Mouse (Mus musculus) 3T3-L1 (cell line): Measurements from ENCODE around the gene Exoc3l.

ENCODE experiments used
- DNase-seq: peaks from one replicate; pipeline ENCODE4 v3.0.0-alpha.2; 2015; ENCODE audit warnings: low read depth, low spot score

The Exoc3l gene

DNA sequence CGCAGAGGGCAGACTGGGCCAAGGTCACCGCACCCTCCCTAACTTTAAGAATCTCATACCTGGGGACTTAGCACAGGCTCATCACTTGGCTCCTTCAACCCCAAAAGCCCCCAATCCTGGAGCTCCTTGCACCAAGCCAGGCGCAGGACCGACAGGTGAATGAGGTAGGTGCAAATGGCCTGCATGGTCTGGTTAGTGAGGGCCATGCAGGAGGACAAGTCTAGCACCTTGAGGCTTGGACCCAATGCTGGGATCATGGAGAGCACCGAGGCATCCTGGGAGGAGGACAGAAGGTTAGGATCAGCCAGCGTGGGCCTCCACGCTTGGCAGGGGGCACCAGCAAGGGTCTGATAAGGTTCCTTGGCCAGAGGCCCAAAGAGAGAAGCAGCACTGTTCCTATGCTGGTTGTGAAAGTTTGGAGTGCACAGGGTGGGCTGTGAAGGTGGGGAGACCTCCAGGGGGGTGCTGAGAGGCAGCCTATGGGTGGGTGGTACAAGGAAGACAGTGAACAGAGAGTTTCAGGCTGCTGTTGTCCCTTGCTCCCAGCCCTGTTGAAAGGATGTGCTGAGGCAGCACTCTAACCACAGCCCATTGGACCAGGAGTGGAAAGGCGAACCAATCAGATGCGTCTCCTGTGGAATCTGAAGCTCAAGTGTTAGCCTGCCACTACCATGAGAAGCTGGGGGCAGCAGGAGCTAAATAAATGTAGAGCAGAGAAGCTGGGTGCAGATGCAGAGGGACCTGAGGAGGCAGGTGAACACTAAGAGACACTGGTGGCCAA is 17.9 kb upstream of the Exoc3l start:
- no peak for DNase-seq

DNA sequence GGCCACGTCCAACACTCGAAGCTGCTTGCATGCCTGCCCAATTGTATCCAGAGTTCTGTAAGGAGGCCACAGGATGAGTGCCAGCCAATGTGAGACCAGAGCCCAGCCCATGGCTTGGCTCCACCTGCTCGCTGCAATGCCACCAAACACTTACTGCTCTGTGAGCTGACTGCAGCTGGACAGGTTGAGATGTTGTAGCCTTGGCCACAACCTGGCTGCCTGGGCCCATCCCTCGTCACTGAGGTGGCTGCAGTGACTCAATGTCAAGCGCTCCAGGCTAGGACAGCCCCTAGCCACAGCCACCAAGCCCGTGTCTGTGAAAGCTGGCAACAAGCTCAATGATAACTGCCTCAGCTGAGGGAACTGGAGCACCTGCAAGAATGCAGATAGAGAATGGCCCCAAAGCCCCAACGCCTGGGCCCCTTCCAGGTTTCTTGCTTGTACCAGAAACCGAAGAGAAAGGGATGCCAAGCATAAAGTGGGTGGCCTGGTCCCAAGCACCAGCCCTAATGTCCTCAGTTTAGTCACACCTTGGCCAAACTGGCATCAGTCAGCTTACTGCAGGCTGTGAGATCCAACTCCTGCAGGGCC is 17.1 kb upstream of the Exoc3l start:
- no peak for DNase-seq

DNA sequence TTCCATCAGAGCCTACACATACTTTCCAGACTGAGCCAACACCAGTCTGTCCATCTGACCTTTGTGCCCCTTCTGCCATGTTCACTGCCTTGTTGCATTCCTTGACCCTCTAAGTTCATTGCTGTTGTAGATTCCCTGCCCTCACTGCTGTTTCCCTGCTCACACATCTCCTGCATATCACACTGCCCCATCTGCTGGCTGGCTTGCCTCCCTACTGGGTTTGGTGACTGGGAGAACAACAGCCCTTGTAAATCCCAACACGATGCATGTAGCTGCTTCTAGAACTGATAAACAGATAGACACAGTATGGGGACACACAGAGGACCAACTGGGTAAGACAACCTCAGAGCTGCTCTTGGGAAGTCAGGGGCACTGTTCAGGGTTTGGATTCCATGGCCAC is 15.8 kb upstream of the Exoc3l start:
- no peak for DNase-seq

DNA sequence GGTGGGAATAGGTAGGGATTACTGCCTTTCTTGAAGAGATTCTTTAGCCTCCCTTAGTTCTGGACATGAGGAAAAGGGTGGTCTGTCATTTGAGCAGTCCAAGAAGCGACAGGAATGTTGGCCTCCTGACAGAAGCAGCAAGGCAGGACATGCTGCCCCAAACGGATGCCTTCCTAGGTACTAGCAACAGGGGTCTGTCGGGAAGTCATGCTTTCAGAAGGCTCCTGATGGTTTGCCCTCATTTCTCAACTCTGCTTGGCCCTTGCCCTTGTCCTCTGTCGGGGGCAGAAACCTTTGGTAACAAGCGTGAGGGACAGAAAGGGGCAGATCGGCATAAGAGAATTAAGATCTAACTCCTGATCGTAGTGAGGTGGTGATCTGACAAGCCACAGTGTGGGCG is 14.2 kb upstream of the Exoc3l start:
- DNase-seq = no peak

DNA sequence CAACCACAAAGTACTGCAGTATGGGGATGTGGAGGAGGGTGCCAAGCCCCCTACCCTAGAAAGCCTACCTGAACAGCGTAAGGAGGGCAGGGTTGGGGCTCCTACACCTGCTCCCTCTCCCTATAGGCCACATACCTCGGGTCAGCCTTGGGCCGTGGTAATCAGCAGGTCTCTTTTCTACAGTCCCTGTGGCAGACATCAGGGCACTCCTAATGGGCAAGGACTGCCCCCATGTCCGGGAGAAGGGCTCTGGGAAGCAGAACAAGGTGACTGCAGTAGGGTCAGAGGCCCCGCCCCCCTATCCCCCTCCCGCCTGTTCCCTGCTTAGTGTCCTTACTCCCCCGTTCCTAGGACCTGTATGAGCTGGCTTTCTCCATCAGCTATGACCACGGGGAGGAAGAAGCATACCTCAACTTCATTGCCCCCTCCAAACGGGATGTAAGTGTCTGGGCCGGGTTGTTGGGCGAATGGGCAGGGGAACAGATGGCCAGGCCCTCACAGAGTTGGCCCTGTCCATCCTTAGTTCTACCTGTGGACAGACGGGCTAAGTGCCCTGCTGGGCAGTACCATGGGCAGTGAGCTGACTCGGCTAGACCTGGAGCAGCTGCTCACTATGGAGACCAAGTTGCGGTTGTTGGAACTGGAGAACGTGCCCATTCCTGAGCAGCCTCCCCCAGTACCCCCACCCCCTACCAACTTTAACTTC is 13.4 kb upstream of the Exoc3l start:
- DNase-seq = no peak

DNA sequence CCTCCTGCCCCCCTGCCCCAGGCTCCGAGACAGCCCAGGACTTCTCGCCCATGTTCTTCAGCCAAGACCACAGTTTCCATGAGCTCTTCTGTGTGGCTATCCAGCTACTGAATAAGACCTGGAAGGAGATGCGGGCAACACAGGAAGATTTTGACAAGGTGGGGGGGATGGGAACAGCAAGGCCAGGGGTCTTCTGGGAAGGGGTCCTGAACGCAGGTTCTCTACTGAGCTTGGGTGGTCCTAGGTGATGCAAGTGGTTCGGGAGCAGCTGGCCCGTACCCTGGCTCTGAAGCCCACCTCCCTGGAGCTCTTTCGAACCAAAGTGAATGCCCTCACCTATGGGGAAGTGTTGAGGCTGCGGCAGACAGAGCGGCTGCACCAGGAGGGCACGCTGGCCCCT is 12.5 kb upstream of the Exoc3l start:
- no peak for DNase-seq

DNA sequence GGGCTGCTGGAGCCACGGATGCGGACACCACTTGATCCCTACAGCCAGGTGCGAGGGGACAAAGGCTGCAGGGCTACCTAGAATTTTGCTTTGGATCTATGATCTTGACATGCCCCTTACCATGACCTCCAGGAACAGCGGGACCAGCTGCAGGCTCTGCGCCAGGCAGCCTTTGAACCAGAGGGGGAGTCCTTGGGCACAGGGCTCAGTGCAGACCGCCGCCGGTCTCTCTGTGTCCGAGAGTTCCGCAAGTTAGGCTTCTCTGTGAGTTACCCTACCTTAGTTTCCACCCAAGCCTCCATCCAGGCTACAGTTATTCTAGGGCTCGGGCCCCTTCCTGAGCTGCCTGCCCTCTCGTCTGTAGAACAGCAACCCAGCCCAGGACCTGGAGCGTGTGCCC is 11.8 kb upstream of the Exoc3l start:
- no peak for DNase-seq

DNA sequence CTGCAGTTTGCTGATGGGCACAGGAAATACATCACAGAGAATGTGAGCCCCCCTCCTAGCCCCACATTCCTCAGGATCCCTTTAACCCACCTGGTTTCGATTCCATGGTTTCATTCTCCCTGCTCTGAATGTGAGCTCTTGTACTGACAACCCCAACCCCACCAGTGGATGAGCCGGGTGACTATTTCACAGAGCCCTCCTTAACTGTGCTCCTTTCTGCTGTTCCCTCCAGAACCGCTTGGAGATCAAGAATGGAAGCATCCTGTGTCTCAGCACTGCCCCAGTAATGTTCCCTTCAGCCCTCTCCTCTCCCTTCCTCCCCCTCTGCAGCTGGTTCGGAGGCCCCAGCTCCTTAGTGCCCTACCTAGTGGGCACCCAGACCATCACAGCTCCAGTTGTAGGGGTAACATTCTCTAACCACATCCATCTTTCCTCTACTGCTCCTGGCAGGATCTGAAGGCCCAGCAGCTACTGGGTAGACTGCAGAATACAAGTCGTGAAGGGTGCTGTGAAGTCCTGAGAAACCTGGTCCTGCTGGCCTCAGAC is 10.3 kb upstream of the Exoc3l start:
- no peak for DNase-seq

DNA sequence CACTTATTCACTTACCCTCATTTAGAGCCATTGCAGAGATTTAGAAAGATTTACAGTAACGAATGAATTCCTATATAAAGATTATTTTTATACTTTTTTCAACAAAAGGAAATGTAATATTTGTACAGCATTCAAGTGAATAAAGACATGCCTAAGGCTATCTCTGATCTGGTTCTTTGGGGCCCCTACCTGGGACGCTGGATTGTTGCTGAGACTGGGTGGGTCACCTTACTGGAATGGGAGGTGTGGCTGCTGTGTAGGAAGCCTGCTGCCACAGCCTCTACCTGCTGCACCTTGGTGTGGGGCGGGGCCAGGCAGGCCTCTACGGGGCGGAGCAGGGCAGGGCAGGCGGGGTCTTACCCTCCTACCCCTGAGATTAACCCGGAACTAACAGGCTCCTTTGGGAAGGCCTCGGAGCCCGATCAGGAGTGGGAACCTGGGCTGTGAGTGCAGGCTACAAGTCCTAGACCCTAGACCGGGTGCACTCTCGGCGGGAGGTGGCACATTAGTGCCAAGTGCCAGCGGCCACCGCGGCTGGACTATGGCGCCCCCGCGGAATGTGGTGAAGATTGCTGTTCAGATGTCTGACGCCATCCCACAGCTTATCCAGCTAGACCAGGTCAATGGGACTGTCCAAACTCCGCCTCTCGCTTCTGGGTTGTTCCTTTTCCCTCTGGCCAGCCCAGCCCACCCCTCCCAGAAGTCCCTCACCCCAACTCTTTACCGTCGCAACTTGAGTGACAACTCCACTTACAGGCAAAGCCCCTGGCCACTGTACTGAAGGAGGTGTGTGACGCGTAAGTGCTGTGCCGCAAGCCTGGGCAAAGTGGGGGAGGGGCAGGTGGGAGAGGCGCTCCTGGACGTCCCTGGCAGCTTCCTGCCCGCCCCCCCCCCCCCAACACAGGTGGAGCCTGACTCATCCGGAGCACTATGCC is 9.6 kb upstream of the Exoc3l start, which contains the start of gene Elmo3:
Gene Elmo3, plus strand, starts transcription at position 391 of the 935 bp plus-strand sequence.
- DNase-seq = peak; percentile 15

DNA sequence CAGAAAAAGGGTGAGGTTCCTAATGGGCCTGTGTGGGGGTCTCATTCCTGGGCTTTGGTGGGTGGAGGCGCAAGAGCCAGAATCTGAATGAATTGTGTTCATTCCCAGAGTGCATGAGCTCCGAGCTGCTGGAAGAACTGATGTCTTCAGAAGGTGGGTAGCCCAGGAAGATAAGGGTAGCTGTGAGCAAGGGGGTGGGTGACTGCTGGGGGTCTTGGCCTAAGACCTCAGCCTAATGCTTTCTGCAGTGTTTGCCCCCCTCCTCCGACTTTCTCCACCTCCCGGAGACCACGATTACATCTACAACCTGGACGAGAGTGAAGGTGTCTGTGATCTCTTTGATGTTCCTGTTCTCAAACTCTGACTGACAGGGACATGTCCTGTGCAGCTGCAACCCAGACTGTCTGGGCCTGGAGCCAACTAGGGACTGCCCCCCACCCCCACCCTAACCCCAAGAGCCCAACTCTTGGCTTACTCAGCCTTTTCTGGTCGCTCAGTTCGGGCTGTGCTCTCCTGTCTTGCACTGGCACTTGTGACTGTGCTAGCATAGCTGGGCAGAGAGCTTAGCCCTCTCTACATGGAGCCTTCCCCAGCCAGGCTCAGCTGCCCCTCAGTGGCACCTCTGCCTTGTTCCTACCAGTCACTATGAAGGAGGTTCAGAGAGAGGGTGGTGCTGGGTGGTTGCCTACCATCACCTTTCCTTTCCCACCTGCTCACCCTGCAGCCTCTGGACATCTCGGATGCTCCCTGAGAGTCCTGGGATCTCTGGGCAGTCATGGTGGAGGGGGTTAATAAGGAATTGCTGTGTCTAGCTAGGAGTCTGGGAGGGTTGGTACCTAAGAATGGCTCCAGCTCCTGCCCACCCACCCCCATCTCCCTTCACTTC is 8.7 kb upstream of the Exoc3l start:
- DNase-seq = peak; percentile 49

DNA sequence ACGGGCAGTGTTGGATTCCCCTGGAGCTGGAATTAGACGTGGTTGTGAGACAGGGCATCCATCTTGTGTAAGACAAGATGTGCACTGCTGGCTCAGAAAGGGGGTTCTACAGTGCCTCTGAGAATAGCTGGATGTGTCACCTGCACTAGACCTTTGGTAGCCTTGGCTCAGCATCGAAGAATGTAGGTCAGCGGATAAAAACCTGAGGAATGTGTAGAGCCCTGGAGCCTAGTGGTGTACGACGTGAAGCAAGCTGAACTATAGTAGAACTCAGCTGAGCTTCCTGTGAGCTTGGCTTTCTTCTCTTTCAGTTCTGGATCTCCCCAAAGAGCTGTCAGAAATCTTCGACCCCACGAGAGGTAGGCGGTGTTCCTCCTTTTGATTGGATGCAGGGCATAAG is 8.0 kb upstream of the Exoc3l start:
- peak; percentile 70 for DNase-seq

DNA sequence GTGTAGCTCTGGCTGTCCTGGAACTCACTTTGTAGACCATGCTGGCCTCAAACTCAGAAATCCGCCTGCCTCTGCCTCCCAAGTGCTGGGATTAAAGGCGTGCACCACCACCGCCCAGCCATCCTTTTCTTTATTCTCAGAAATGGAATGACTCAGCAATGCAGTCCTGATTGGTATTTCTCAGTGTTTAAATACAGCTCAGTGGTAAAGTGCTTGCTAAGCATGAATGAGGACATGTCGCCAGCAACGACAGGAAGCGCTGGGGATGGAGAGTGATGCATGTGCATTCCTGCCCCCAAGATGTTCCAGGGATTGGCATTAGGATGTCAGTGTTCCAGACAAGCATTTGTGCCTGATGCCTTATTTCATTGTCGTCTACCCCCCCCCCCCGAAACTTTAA is 7.5 kb upstream of the Exoc3l start:
- DNase-seq = peak; percentile 62

DNA sequence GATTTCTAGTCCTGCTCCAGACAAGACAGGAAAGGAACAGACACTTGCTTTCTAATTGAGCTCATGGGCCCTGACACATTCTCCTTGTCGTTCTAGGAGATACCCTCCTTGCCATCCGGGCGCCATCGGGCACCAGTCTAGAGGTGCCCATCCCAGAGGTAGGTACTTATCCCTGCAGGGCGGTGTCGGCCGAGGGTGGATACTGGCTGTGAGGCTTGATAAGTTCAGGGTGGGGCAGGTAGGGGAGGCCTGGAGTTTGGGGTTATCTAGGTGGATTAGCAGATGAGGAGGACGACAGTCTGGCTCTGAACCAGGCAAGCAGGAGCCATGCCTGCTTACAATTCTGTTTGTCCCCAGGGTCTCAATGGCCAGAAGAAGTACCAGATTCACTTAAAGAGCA is 4.1 kb upstream of the Exoc3l start:
- no peak for DNase-seq

DNA sequence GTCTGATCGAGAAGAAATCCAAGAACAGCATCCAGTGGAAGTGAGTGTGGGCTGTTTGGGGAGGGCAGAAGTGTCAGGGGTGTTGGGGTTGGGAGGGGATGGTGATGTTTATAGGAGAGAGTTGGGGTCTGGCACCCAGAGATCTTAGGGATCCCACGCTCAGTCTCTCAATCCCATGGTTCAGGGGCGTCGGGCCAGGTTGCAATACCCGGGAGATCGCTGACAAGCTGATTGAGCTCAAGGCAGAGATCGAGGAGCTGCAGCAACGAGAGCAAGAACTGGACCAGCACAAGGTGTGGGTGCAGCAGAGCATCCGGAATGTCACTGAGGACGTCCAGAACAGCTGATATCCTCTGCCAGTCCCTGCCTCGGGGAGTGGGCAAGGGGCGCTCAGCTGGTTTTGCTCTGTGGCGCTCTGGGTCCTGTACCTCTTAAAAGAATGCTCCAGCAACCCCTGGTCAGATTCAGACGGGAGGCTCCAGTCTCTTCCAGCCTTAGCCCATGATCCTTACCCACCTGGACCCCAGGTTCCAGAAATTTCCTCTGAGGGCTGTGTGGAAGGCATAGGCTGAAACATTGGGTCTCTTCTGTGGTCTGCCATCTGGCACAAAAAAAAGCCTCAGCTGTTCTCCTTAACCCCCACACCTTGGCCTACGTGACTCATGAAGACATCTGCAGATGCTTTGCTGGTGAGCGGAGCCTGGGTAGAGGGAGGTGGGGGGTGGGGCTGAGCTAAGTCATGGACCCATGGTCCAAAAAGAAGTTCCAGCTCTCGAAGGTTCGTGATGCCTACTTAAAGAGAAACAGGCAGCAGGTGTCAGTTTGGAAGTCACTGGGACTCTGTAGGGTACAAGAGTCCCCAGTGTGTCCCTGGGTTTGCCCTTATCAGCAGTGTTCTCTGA is 2.7 kb upstream of the Exoc3l start:
- DNase-seq = peak; percentile 73

DNA sequence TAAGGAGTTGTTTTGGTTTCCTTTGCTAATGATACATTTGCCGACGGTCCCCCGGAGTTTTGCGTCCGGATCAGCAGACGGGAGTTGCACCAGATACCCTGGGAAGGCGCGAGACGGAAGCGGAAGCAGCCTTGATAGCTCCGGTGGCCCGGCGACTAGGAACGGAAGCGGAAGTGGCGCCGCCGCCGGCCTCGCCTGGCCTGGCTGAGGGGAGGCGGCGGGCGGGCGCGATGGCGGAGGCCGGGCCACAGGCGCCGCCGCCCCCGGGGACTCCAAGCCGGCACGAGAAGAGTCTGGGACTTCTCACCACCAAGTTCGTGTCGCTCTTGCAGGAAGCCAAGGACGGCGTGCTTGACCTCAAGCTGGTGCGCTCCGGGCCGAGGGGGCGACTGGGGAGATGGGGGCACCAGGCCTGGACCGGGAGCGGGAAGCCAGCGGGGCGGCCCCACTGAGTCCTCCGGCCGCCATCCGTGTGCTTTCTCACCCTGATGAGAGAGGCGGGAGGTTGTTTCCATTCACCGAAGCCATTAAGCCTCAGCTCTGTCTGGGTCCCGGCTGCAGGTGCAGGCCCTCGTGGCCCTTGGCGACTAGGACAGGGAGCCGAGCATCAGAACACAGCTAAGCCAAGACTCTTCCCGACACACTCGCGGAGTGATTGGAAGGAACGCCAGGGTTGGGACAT is 1.8 kb upstream of the Exoc3l start, which contains the start of gene E2f4:
Gene E2f4, plus strand, starts transcription at position 153 of the 682 bp plus-strand sequence.
- peak; percentile 97 for DNase-seq

DNA sequence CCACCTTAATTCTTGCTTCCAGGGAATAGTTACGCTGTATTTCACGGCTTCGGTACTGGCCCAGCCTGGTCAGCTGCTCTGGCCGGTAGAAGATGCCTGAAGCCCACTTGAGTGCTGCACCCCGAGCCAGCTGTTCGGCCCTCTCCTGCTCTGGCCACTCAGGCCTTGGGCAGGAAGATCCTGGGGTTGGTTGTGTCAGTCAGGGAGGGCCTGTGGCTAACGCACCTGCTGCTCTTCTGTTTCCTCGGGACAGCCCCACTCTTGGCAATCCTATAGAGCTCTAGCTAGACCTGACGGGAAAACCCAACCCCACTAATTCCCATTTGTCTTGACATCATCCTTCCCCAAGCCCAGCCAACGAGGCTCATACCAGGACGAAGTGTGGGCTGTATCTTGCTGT is 645 bp downstream of the Exoc3l start:
- DNase-seq = no peak

DNA sequence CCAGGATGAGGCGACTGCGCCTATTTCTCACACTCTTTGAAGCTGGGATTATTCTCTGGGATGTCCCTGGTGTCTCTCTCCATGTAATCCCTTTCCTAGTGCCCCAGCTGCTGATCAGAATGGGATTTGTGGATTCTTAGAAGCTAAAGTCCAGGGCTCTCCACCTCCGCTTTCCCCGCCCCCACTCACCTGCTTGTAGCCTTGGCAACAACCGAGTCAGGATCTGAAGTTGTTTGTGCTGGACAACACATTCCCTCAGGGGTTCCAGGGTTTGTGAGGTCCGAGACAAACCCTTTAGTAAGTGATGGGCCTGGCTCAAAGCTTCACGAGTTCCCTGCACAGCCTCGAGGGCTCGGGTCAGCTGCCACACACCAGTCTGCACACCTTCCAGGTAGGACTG is 1.1 kb downstream of the Exoc3l start:
- no peak for DNase-seq

DNA sequence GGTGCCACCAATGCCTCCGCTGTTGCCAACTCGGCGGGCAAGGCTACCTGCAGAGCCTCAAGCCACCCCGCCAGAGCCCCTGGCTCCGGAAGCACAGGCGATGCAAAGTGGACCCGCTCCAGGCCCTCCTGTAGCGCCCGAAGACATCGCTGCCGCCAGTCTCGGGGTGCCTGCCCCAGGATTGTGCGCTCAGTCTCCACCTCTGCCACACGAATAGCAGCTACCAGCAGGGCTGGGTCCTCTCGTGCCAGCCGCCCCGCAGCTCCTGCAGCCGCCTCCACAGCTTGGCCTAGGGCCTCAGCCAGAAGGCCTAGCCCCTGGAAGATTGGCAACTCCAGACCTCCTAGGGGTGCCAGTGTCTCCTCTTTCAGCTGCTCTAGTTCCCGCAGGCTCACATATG is 2.5 kb downstream of the Exoc3l start:
- DNase-seq = no peak

DNA sequence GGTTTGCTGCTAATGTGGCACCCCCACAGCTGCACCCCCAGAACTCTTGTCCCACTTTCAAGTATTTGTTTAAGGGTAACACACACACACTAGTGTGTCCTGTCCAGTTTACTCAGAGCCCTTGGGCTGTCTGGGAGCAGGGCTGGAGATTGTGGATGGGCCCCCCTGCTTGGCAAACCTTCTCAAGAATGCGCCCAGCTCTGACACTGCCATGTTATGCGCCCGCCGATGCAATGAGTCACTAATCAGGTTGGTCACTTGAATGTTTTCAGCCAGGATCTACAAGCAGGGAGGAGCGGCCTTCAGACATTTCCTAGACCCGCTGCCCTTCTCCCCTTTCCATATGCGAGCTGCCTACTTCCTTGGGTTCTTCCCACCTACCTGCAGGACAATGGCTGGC is 3.4 kb downstream of the Exoc3l start:
- DNase-seq = peak; percentile 84
